7 mouse cellular contexts compared by ENCODE assay signal in the genomic region with DNA sequence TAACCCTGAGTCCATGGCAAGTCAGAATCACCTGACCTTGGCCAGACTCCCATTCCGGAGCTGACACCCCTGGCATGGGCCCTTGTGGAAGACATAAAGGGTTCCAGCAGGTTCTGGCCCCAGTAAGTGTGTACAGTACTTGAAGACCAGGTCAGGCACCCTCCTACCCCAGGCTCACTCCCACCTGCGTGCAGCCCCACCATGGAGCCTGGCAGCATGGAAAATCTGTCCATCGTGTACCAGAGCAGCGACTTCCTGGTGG. TPM values are rescaled to one million over a fixed set of nuclear protein-coding genes. Genes with fewer than 3 reads are reported as not detected.
DNase-seq lines count a peak whose midpoint lies in the region; ATAC-seq and TF ChIP-seq lines count a peak whose summit lies in the region.

No protein-coding gene starts in this region.

- no peaks in the 10 kb centered on the region for H3K27me3 ChIP-seq in embryonic facial prominence, embryonic 14.5 days (replicated peaks; ENCODE audit: control insufficient read depth, insufficient read depth, low read length)
- no peaks in the 10 kb centered on the region for H3K27me3 ChIP-seq in hindbrain, embryonic 15.5 days
- no peaks in the 10 kb centered on the region for H3K27me3 ChIP-seq in midbrain, postnatal 0 days (ENCODE audit: insufficient read depth, low read length)

- ATAC-seq in embryonic facial prominence, embryonic 14.5 days (ENCODE audit: low read depth), result no peak
- ATAC-seq in hindbrain, embryonic 15.5 days (ENCODE audit: low FRiP score, low read depth), result no peak
- ATAC-seq in midbrain, postnatal 0 days (ENCODE audit: low FRiP score), result no peak; the same call in 1 of the 2 replicates

- peak overlapping the region; percentile 86 for H3K27ac ChIP-seq in layer of hippocampus, adult 2 months
- peak overlapping the region; percentile 24 for H3K27ac ChIP-seq in embryonic facial prominence, embryonic 14.5 days (replicated peaks; ENCODE audit: low read depth, low read length)
- H3K27ac ChIP-seq in hindbrain, embryonic 15.5 days (replicated peaks), result peak overlapping the region; percentile 57; the same call in 1 of the 2 replicates
- peak overlapping the region; percentile 32; the same call in 1 of the 2 replicates for H3K27ac ChIP-seq in midbrain, postnatal 0 days (ENCODE audit: low read depth, low read length)

- DNase-seq in layer of hippocampus, adult 2 months (ENCODE audit: low spot score in 2 of 2), result no peak
- DNase-seq in layer of hippocampus, postnatal 14 days (ENCODE audit: low spot score in 2 of 2), result no peak
- DNase-seq in embryonic facial prominence, embryonic 14.5 days (ENCODE audit: low spot score), result no peak
- DNase-seq in midbrain, postnatal 0 days (ENCODE audit: low spot score), result no peak
- DNase-seq in cerebellum, adult 9-11 months, result no peak
- DNase-seq in cerebellum, adult 8-10 months, result no peak

- peaks cover 13% of the 10 kb centered on the region for H3K4me1 ChIP-seq in embryonic facial prominence, embryonic 14.5 days (ENCODE audit: control insufficient read depth, insufficient read depth, low read length)
- peaks cover 23% of the 10 kb centered on the region for H3K4me1 ChIP-seq in hindbrain, embryonic 15.5 days (replicated peaks)
- H3K4me1 ChIP-seq in midbrain, postnatal 0 days (ENCODE audit: insufficient read depth, low read length), result peaks cover 15% of the 10 kb centered on the region

- H3K9me3 ChIP-seq in embryonic facial prominence, embryonic 14.5 days (ENCODE audit: control insufficient read depth, low read length), result no peaks in the 10 kb centered on the region
- no peaks in the 10 kb centered on the region for H3K9me3 ChIP-seq in hindbrain, embryonic 15.5 days
- no peaks in the 10 kb centered on the region for H3K9me3 ChIP-seq in midbrain, postnatal 0 days (ENCODE audit: low read length)

- 0 out of 2 replicates have a peak, but pooled peaks cover 9% of the 10 kb centered on the region for H3K36me3 ChIP-seq in embryonic facial prominence, embryonic 14.5 days (ENCODE audit: control insufficient read depth, insufficient read depth, low read length)
- H3K36me3 ChIP-seq in hindbrain, embryonic 15.5 days, result peaks cover 3% of the 10 kb centered on the region
- peaks cover 13% of the 10 kb centered on the region for H3K36me3 ChIP-seq in midbrain, postnatal 0 days (ENCODE audit: insufficient read depth, low read length)

- peak overlapping the region; percentile 93 for H3K4me2 ChIP-seq in embryonic facial prominence, embryonic 14.5 days (ENCODE audit: low read depth, low read length)
- peak overlapping the region; percentile 94 for H3K4me2 ChIP-seq in hindbrain, embryonic 15.5 days
- H3K4me2 ChIP-seq in midbrain, postnatal 0 days (ENCODE audit: low read depth, low read length, poor library complexity, severe bottlenecking), result peak overlapping the region; percentile 95

- H3K4me3 ChIP-seq in layer of hippocampus, adult 2 months, result peak overlapping the region; percentile 84
- peak overlapping the region; percentile 63 for H3K4me3 ChIP-seq in embryonic facial prominence, embryonic 14.5 days (ENCODE audit: low read depth, low read length)
- H3K4me3 ChIP-seq in hindbrain, embryonic 15.5 days, result peak overlapping the region; percentile 61
- peak overlapping the region; percentile 63 for H3K4me3 ChIP-seq in midbrain, postnatal 0 days (ENCODE audit: low read depth, low read length)

- no peak for TF ChIP-seq CTCF in layer of hippocampus, adult 2 months (conservative IDR thresholded peaks at IDR 0.05)
- TF ChIP-seq CTCF in midbrain, postnatal 0 days (IDR thresholded peaks at IDR 0.05), result no peak

- H3K9ac ChIP-seq in embryonic facial prominence, embryonic 14.5 days (ENCODE audit: low read depth, low read length), result peak overlapping the region; percentile 77
- peak overlapping the region; percentile 73 for H3K9ac ChIP-seq in hindbrain, embryonic 15.5 days
- H3K9ac ChIP-seq in midbrain, postnatal 0 days (replicated peaks; ENCODE audit: low read length, poor library complexity, severe bottlenecking), result peak overlapping the region; percentile 86

- 25% methylated on average over 4 of the region's 4 CpGs for WGBS in embryonic facial prominence, embryonic 14.5 days
- WGBS in hindbrain, embryonic 15.5 days, result 27% methylated on average over 4 of the region's 4 CpGs
- WGBS in midbrain, postnatal 0 days, result 27% methylated on average over 4 of the region's 4 CpGs

RNA-seq across cellular contexts. Expression of gene Rpusd1, which starts 0.5 kb away (rescaled TPM):
- 10 to 100 TPM; 54.5 to 56.9 TPM for total RNA-seq in layer of hippocampus, adult 2 months (2021)
- total RNA-seq in layer of hippocampus, postnatal 14 days (2021), result 10 to 100 TPM; 29.9 to 32.8 TPM
- polyA plus RNA-seq in embryonic facial prominence, embryonic 14.5 days (2014; fragmentation: Nextera tagmentation; extraction: Ambion mirVana), result 19.5 and 23.1 TPM in 2 replicates
- polyA plus RNA-seq in hindbrain, embryonic 15.5 days (2015; fragmentation: Nextera tagmentation; extraction: Ambion mirVana), result 28.7 and 30.1 TPM in 2 replicates
- total RNA-seq in midbrain, postnatal 0 days (2014; rRNA removed), result 8.0 and 10.5 TPM in 2 replicates
- 26.7 and 33.3 TPM in 2 replicates for polyA plus RNA-seq in midbrain, postnatal 0 days (2015; fragmentation: Nextera tagmentation; extraction: Ambion mirVana)

RNA-seq across cellular contexts. Expression of gene Chtf18, which starts 0.7 kb away (rescaled TPM):
- total RNA-seq in layer of hippocampus, adult 2 months (2021), result 1 to 10 TPM; 1.2 to 1.8 TPM
- total RNA-seq in layer of hippocampus, postnatal 14 days (2021), result 1 to 10 TPM; 3.1 to 3.3 TPM
- polyA plus RNA-seq in embryonic facial prominence, embryonic 14.5 days (2014; fragmentation: Nextera tagmentation; extraction: Ambion mirVana), result 12.9 and 15.7 TPM in 2 replicates
- polyA plus RNA-seq in hindbrain, embryonic 15.5 days (2015; fragmentation: Nextera tagmentation; extraction: Ambion mirVana), result 8.2 and 8.8 TPM in 2 replicates
- total RNA-seq in midbrain, postnatal 0 days (2014; rRNA removed), result 3.4 and 5.8 TPM in 2 replicates
- 2.2 and 2.5 TPM in 2 replicates for polyA plus RNA-seq in midbrain, postnatal 0 days (2015; fragmentation: Nextera tagmentation; extraction: Ambion mirVana)

RNA-seq across cellular contexts. Expression of gene Mslnl, which starts 7.9 kb away (rescaled TPM):
- not detected for total RNA-seq in layer of hippocampus, adult 2 months (2021)
- under 1 TPM in 1 of 2 experiments, not detected in 1; 0.12 TPM for total RNA-seq in layer of hippocampus, postnatal 14 days (2021)
- polyA plus RNA-seq in embryonic facial prominence, embryonic 14.5 days (2014; fragmentation: Nextera tagmentation; extraction: Ambion mirVana), result 2.0 TPM in 2 replicates
- 0.05 TPM in 1 of 2 replicates, not detected in the other for polyA plus RNA-seq in hindbrain, embryonic 15.5 days (2015; fragmentation: Nextera tagmentation; extraction: Ambion mirVana)
- not detected in 2 replicates for total RNA-seq in midbrain, postnatal 0 days (2014; rRNA removed)
- not detected in 2 replicates for polyA plus RNA-seq in midbrain, postnatal 0 days (2015; fragmentation: Nextera tagmentation; extraction: Ambion mirVana)

RNA-seq across cellular contexts. Expression of gene Gng13, which starts 11.0 kb away (rescaled TPM):
- total RNA-seq in layer of hippocampus, adult 2 months (2021), result 100 to 1,000 TPM; 106 to 122 TPM
- total RNA-seq in layer of hippocampus, postnatal 14 days (2021), result 100 to 1,000 TPM in 1 of 2 experiments, 10 to 100 TPM in 1; 78.0 to 103 TPM
- polyA plus RNA-seq in embryonic facial prominence, embryonic 14.5 days (2014; fragmentation: Nextera tagmentation; extraction: Ambion mirVana), result 14.6 and 28.5 TPM in 2 replicates
- polyA plus RNA-seq in hindbrain, embryonic 15.5 days (2015; fragmentation: Nextera tagmentation; extraction: Ambion mirVana), result 6.7 and 9.6 TPM in 2 replicates
- 34.4 and 42.2 TPM in 2 replicates for total RNA-seq in midbrain, postnatal 0 days (2014; rRNA removed)
- polyA plus RNA-seq in midbrain, postnatal 0 days (2015; fragmentation: Nextera tagmentation; extraction: Ambion mirVana), result 21.0 and 25.8 TPM in 2 replicates

RNA-seq across cellular contexts. Expression of gene Msln, which starts 26.2 kb away (rescaled TPM):
- total RNA-seq in layer of hippocampus, adult 2 months (2021), result under 1 TPM; 0.51 to 0.69 TPM
- total RNA-seq in layer of hippocampus, postnatal 14 days (2021), result 1 to 10 TPM; 1.2 to 1.8 TPM
- 1.7 and 9.4 TPM in 2 replicates for polyA plus RNA-seq in embryonic facial prominence, embryonic 14.5 days (2014; fragmentation: Nextera tagmentation; extraction: Ambion mirVana)
- 0.84 TPM in 1 of 2 replicates, not detected in the other for polyA plus RNA-seq in hindbrain, embryonic 15.5 days (2015; fragmentation: Nextera tagmentation; extraction: Ambion mirVana)
- 0.52 and 1.6 TPM in 2 replicates for total RNA-seq in midbrain, postnatal 0 days (2014; rRNA removed)
- polyA plus RNA-seq in midbrain, postnatal 0 days (2015; fragmentation: Nextera tagmentation; extraction: Ambion mirVana), result 2.2 and 3.6 TPM in 2 replicates

Comparison
In these comparisons a context has a peak if more than half of its experiments do, and no peak if none do; other contexts are left out.
1. H3K27ac ChIP-seq: peak in every context shown above with its lines; median percentile 86 in layer of hippocampus, adult 2 months; 57 in hindbrain, embryonic 15.5 days; 32 in midbrain, postnatal 0 days; 24 in embryonic facial prominence, embryonic 14.5 days.